Mouse (Mus musculus): ENCODE data around the gene Ctsj.
"Not testable (repeated sequence)": the region's sequence is repeated elsewhere in the genome, so short reads cannot be mapped to it uniquely, and the experiment has no call there.

Gene Ctsj

DNA sequence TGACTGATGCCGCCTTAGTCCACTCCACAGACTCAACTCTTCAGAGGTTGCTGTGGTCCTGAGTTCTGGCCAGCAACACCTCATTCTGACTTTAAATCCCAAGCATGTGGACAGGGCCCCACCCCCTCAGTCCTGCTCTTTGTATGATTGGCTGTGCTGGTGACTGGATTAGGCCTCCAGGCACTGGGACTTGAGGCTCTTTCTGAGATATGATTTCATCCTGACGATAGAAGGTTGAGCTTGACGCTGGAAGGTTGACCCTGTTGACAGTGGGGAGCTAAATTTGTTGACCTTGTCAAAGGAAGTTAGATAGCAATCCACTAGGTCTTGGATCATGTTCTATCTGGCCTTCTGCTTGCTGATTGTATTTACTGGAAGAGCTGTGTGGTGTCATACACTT, at the start of gene Ctsj:
TSS of gene Ctsj (minus strand) at position 101 of the 400 bp plus-strand sequence.
- DNase-seq: no peak

DNA sequence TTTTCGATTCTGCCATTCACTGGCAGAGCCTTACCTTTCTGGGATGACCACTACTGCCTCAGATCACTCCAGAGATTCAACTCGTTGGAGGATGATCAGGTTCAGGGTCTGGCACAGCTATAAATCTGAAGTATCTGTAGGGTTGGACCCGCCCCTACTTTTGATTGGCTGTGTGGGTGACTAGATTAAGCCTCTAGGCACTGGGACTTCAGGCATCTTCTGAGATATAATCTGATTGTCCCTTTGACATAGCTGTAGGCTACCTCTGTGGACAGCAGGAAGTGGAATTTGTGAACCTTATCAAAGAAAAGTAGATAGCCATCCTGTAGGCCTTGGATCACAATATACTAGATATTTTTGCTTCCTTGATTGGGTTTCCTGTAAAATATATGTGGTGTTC, 34.8 kb upstream of the Ctsj start, which contains the start of gene Ctsq:
TSS of gene Ctsq (minus strand) at position 101 of the 400 bp plus-strand sequence.
- no peak for DNase-seq

DNA sequence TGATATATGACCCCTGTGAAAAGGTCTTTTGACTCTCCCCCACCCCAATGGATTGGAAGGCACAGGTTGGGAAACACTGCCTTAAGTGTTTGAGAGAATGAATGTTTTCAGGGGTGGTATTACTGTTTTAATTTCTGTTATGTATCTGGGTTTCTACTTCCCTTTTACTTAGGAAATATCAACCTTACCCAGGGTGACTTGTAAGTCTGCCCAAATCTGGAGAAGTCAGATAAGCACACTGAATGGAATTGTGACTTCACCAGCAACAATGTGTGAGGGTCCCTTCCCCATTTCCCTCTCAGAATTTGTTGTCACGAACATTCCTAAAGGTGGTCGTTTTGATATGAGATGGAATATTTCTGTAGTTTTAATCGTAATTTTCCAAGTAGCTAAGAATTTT, 17.0 kb upstream of the Ctsj start:
- DNase-seq: no peak

DNA sequence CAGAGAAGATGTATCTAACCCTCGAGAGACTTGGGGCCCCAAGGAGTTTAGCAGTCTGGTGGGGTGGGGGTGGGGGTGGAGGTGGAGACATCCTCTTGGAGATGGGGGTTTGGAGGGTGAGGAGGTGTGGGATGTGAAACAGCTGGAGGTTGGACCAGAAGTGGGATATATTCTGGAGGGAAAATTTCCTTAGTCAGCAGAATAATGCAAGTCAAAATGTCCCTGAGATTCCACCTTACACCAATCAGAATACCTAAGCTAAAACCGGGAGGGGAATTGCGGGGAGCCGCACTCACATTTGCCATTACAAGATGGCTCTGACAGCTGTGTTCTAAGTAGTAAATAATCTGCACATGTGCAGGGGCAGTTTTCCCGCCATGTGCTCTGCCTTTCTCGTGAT, 16.1 kb upstream of the Ctsj start:
- DNase-seq: no peak

DNA sequence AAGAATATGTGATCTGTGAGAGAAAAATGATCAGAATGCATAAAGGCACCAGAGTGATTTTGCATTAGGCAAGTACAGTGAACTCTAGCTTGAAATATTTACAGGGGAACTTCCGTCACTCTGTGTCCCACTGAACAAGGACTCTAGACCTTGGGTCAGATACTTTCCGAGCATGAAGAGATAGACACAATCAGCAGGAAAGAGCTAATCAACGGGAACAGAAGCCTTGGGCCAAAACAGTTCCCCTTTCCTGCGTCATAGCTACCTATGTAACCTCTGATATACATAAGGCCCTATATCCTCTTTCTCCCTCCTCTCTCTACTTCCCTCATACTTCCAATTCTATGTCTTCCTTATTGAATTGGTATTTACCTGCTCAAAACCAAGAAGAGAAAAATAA, 4.4 kb upstream of the Ctsj start:
- no peak for DNase-seq

DNA sequence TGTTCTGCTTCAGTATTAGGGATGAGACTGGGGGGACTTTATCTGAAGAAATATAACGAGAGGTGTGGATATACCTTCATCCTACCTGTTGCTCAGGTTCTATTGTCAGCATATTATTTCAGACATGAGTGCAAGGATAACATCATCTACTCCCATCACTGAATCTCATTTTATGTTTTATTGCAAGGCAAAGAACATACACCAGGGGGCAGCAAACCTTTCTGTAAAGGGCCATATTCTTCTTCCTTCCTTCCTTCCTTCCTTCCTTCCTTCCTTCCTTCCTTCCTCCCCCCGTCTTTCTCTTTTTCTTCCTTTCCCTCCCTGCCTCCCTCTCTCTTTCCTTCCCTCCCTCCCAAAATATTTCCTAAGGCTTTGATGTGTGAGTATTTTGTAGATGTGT, 8.2 kb downstream of the Ctsj start:
- DNase-seq: peak; percentile 14

DNA sequence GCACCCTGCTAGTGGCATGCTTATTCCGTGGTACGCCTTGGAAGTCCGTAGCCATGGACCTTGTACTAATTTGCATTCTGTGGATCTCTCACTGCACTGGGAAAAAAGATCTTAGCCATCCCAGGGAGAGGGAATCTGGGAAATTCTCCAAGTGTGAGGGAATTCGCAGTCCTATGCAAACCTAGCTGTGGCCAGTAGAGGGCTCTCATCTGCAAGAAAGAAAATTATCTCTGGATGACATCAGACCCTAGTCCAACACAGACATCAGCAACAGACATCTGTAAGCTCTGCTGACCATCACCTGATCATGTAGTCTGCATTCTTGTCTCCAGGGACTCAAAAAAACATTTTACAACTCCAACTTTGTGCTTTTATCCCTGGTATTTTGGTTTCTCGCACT, 18.8 kb downstream of the Ctsj start:
- not testable (repeated sequence) for DNase-seq

DNA sequence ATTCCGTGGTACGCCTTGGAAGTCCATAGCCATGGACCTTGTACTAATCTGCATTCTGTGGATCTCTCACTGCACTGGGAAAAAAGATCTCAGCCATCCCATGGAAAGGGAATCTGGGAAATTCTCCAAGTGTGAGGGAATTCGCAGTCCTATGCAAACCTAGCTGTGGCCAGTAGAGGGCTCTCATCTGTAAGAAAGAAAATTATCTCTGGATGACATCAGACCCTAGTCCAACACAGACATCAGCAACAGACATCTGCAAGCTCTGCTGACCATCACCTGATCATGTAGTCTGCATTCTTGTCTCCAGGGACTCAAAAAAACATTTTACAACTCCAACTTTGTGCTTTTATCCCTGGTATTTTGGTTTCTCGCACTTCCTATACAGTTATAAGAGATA, 33.4 kb downstream of the Ctsj start:
- peak; percentile 4 for DNase-seq

DNA sequence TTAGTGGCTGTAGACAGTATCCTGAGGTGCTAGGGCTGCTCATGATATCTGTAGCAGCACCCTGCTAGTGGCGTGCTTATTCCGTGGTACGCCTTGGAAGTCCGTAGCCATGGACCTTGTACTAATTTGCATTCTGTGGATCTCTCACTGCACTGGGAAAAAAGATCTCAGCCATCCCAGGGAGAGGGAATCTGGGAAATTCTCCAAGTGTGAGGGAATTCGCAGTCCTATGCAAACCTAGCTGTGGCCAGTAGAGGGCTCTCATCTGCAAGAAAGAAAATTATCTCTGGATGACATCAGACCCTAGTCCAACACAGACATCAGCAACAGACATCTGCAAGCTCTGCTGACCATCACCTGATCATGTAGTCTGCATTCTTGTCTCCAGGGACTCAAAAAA, 41.8 kb downstream of the Ctsj start:
- peak; percentile 20 for DNase-seq

DNA sequence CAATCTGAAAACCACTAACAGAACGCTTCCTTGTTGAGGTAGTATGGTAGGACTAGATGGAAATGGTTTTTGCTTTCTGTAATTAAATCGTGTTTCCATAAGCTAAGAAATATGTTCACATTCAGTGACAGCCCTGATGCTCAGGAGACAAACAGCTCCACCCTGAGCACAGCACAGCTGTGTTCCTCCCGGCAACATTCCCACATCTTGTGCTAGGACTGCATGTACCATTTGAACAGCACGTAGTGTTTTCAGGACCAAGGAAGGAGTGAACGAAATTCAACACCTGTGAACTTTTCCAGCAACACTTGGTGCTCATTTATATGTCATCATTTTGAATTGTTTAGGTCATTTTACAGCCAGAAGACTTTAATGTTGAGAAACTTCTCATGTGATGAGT, 44.1 kb downstream of the Ctsj start:
- no peak for DNase-seq

Measured in kidney, adult 9 months (tissue).